Mouse (Mus musculus) CH12.LX (cell line): ENCODE results near the gene Rpl9-ps6. TPM values are rescaled to one million over a fixed set of nuclear protein-coding genes. Genes with fewer than 3 reads are reported as not detected.

ENCODE experiments used
- DNase-seq: peaks from one replicate; pipeline ENCODE4 v3.0.0-alpha.2; 2013; ENCODE audit errors: extremely low read depth
- H3K27ac ChIP-seq: 2 replicates; pipeline ENCODE4 v1.5.1; 2012; ENCODE audit warnings: low read depth, mild to moderate bottlenecking, control low read depth, moderate library complexity; ENCODE audit not compliant: insufficient read depth
- H3K27me3 ChIP-seq: replicated peaks from 2 replicates; pipeline ENCODE3; 2012; ENCODE audit warnings: inconsistent platforms
- H3K36me3 ChIP-seq, 2 experiments: replicated peaks in 1 of 2; 2 replicates each; pipeline versions ENCODE3 to v1.6.1; 2012; ENCODE audit warnings: inconsistent platforms in 1 of 2, low read length in 1 of 2, mild to moderate bottlenecking in 1 of 2, mixed read lengths in 1 of 2, moderate library complexity in 1 of 2; ENCODE audit not compliant: control insufficient read depth in 1 of 2, insufficient read depth in 1 of 2
- H3K4me1 ChIP-seq, 2 experiments: 2 replicates each; pipeline ENCODE4 v1.6.1; 2012; ENCODE audit warnings: inconsistent platforms in 1 of 2, moderate library complexity in 1 of 2; ENCODE audit not compliant: insufficient read depth in 2 of 2, control insufficient read depth in 1 of 2
- H3K4me2 ChIP-seq: 2 replicates; pipeline ENCODE4 v1.6.1; 2012; ENCODE audit warnings: low read depth, mild to moderate bottlenecking, control low read depth; ENCODE audit not compliant: poor library complexity, insufficient read depth, severe bottlenecking
- H3K4me3 ChIP-seq, 3 experiments: fragments of 150-350 bp in 1 of 3; sonication (generic) in 1 of 3; replicated peaks in 1 of 3; 2 replicates each; pipeline versions ENCODE3 to v1.5.1; 2011 to 2012; ENCODE audit warnings: low read depth in 2 of 3, low read length in 2 of 3, mild to moderate bottlenecking in 2 of 3, moderate library complexity in 2 of 3, control low read depth in 1 of 3, improper control_type of control experiment in 1 of 3, inconsistent platforms in 1 of 3, mixed read lengths in 1 of 3; ENCODE audit not compliant: poor library complexity in 1 of 3
- H3K79me2 ChIP-seq: replicated peaks from 2 replicates; pipeline ENCODE4 v1.6.1; 2012; ENCODE audit warnings: mild to moderate bottlenecking, moderate library complexity; ENCODE audit not compliant: control insufficient read depth, poor library complexity, insufficient read depth, severe bottlenecking; ENCODE audit errors: extremely low read depth
- H3K9ac ChIP-seq: 2 replicates; pipeline ENCODE4 v1.6.1; 2012; ENCODE audit warnings: low read depth, mild to moderate bottlenecking, control low read depth, moderate library complexity; ENCODE audit not compliant: insufficient read depth
- H3K9me3 ChIP-seq: replicated peaks from 2 replicates; pipeline ENCODE3; 2012; ENCODE audit warnings: low read length, inconsistent platforms, mixed read lengths
- CHD1 ChIP-seq: IDR thresholded peaks from 2 replicates; pipeline ENCODE4 v1.6.1; 2012; ENCODE audit warnings: low read depth, low read length, improper control_type of control experiment, inconsistent platforms
- CTCF ChIP-seq, 2 experiments: IDR thresholded peaks in 1 of 2; conservative IDR thresholded peaks in 1 of 2; 2 replicates each; pipeline ENCODE4 v1.5.1; 2011 to 2012; ENCODE audit warnings: low read depth in 2 of 2, low read length in 2 of 2, improper control_type of control experiment in 1 of 2, inconsistent platforms in 1 of 2, mild to moderate bottlenecking in 1 of 2, moderate library complexity in 1 of 2
- E2F4 ChIP-seq: IDR thresholded peaks from 2 replicates; pipeline ENCODE4 v1.6.1; 2011; ENCODE audit warnings: low read depth, low read length, improper control_type of control experiment; ENCODE audit not compliant: insufficient replicate concordance
- GABPA ChIP-seq: IDR thresholded peaks from 2 replicates; pipeline ENCODE4 v1.6.1; 2012; ENCODE audit warnings: low read depth, low read length, improper control_type of control experiment, inconsistent platforms; ENCODE audit not compliant: insufficient replicate concordance
- JUN ChIP-seq: IDR thresholded peaks from 2 replicates; pipeline ENCODE4 v1.6.1; 2011; ENCODE audit warnings: low read depth, mild to moderate bottlenecking, low read length, improper control_type of control experiment, moderate library complexity; ENCODE audit not compliant: insufficient read depth
- JUND ChIP-seq: conservative IDR thresholded peaks from 2 replicates; pipeline ENCODE4 v1.6.1; 2011; ENCODE audit warnings: low read depth, low read length, improper control_type of control experiment
- MAFK ChIP-seq: IDR thresholded peaks from 2 replicates; pipeline ENCODE4 v1.6.1; 2011; ENCODE audit warnings: low read length, improper control_type of control experiment; ENCODE audit not compliant: insufficient replicate concordance
- MAX ChIP-seq: IDR thresholded peaks from 2 replicates; pipeline ENCODE4 v1.6.1; 2011; ENCODE audit warnings: low read length, improper control_type of control experiment
- MEF2A ChIP-seq: IDR thresholded peaks from 2 replicates; pipeline ENCODE4 v1.6.1; 2014; ENCODE audit warnings: low read depth, mild to moderate bottlenecking, inconsistent platforms, low read length, improper control_type of control experiment, borderline replicate concordance
- MYC ChIP-seq: IDR thresholded peaks from 2 replicates; pipeline ENCODE4 v1.6.1; 2011; ENCODE audit warnings: low read depth, mild to moderate bottlenecking, improper control_type of control experiment, low read length
- NRF1 ChIP-seq: IDR thresholded peaks from 2 replicates; pipeline ENCODE4 v1.6.1; 2014; ENCODE audit warnings: low read depth, mild to moderate bottlenecking, inconsistent platforms, low read length, improper control_type of control experiment, moderate library complexity
- RAD21 ChIP-seq: IDR thresholded peaks from 2 replicates; pipeline ENCODE4 v1.6.1; 2011; ENCODE audit warnings: low read depth, mild to moderate bottlenecking, low read length, improper control_type of control experiment, moderate library complexity
- RCOR1 ChIP-seq: conservative IDR thresholded peaks from 2 replicates; pipeline ENCODE4 v1.6.1; 2012; ENCODE audit warnings: low read depth, mild to moderate bottlenecking, inconsistent platforms, low read length, improper control_type of control experiment
- TCF12 ChIP-seq: IDR thresholded peaks from 2 replicates; pipeline ENCODE4 v1.6.1; 2014; ENCODE audit warnings: low read depth, mild to moderate bottlenecking, inconsistent platforms, low read length, improper control_type of control experiment
- USF2 ChIP-seq: conservative IDR thresholded peaks from 2 replicates; pipeline ENCODE4 v1.6.1; 2011; ENCODE audit warnings: low read depth, low read length, improper control_type of control experiment
- ZC3H11A ChIP-seq: IDR thresholded peaks from 2 replicates; pipeline ENCODE4 v1.6.1; 2012; ENCODE audit warnings: low read depth, mild to moderate bottlenecking, inconsistent platforms, low read length, improper control_type of control experiment
- ZKSCAN1 ChIP-seq: IDR thresholded peaks from 2 replicates; pipeline ENCODE4 v1.6.1; 2012; ENCODE audit warnings: low read depth, inconsistent platforms, low read length, improper control_type of control experiment, borderline replicate concordance
- ZNF384 ChIP-seq: IDR thresholded peaks from 2 replicates; pipeline ENCODE4 v1.6.1; 2012; ENCODE audit warnings: low read depth, low read length, improper control_type of control experiment, inconsistent platforms
- dilution Hi-C: fragments of 300-500 bp; cut with MboI; formaldehyde crosslinking; loops from 2 replicates; pipeline ENCODE4 v1.14.3; 2020; ENCODE audit warnings: low sequenced_read_pairs; ENCODE audit not compliant: extremely low pct_unique_long_range_greater_than_20kb, extremely low pct_ligation_motif_present
- in situ Hi-C: fragments of 300-500 bp; cut with MboI; formaldehyde crosslinking; loops from 3 replicates; pipeline ENCODE4 v1.14.3; 2019; ENCODE audit warnings: low sequenced_read_pairs, low pct_ligation_motif_present, low pct_unique_long_range_greater_than_20kb, mixed read lengths
- polyA plus RNA-seq: library from polyadenylated mRNA; unstranded; fragments of >175 nt; gene quantifications from 2 replicates; pipeline ENCODE4 v1.2.1, GENCODE M21; 2012; ENCODE audit warnings: low read depth; ENCODE audit not compliant: insufficient read length
- total RNA-seq, 2 experiments: library from RNA; depleted of rRNA; stranded (reverse); fragments of 300-350 nt in 1 of 2; fragments of >200 nt in 1 of 2; gene quantifications; 2 replicates each; pipeline ENCODE4 v1.2.3; 2012 to 2014

Rpl9-ps6 gene
- total and polyA plus RNA-seq, 3 experiments: 145 to 843 (median 149) TPM

GRCm38 (mm10) chr19:32452231-32452630 is 14.1 kb downstream of the Rpl9-ps6 start:
- Histone ChIP-seq H3K27me3 (no peaks in the 10 kb centered on the region), H3K4me3 (no peak overlapping the region), H3K9ac (no peak overlapping the region), H3K4me1 (no peaks in the 10 kb centered on the region), H3K27ac (no peak overlapping the region), H3K36me3 (no peaks in the 10 kb centered on the region), H3K79me2 (no peaks in the 10 kb centered on the region), H3K4me2 (no peak overlapping the region), H3K9me3 (peaks cover 3% of the 10 kb centered on the region)
- no peak for DNase-seq
- in situ Hi-C loops (no loop called here), dilution Hi-C loops (no loop called here)
- TF ChIP-seq ZC3H11A (no peak), JUN (no peak), MEF2A (no peak), NRF1 (no peak), MYC (no peak), USF2 (no peak), MAFK (no peak), GABPA (no peak)

- no peak overlapping the region for H3K4me2 ChIP-seq
- no peak overlapping the region for H3K4me3 ChIP-seq
- TF ChIP-seq RCOR1 (no peak), JUND (no peak), TCF12 (no peak), MEF2A (no peak), CTCF (conservative IDR thresholded peaks at IDR 0.05 in 1 of 2, IDR thresholded peaks at IDR 0.05 in 1 of 2; ENCODE audit: low read depth in 2 of 2, low read length in 2 of 2) (no peak), MAFK (no peak), RAD21 (no peak), ZKSCAN1 (no peak), CHD1 (no peak), ZNF384 (no peak), MAX (no peak), E2F4 (no peak), MYC (no peak)
- H3K4me1 ChIP-seq: no peaks in the 10 kb centered on the region
- in situ Hi-C loops (no loop called here), dilution Hi-C loops (no loop called here)
- no peak overlapping the region for H3K27ac ChIP-seq
- no peak overlapping the region for H3K9ac ChIP-seq
- H3K9me3 ChIP-seq: peaks cover 3% of the 10 kb centered on the region
- DNase-seq: no peak
- H3K79me2 ChIP-seq: no peaks in the 10 kb centered on the region
- H3K36me3 ChIP-seq: no peaks in the 10 kb centered on the region
- no peaks in the 10 kb centered on the region for H3K27me3 ChIP-seq
Observed at GRCm38 (mm10) chr19:32448931-32449330, 17.4 kb downstream of the Rpl9-ps6 start.
